Mouse (Mus musculus) left cerebral cortex, adult 2 months (tissue): ENCODE results near the gene Slc2a3. TPM values are rescaled to one million over a fixed set of nuclear protein-coding genes. Genes with fewer than 3 reads are reported as not detected.
A peak's percentile ranks its signal among the peaks of the same experiment; 100 is the strongest.

ENCODE experiments used
- DNase-seq, 2 experiments: peaks; one replicate each; pipeline ENCODE4 v3.0.0; 2021 to 2022; ENCODE audit warnings: low spot score in 2 of 2, mixed read lengths in 1 of 2; ENCODE audit errors: extremely low spot score in 1 of 2
- H3K27ac ChIP-seq: fragments of 200-600 bp; 2 replicates; pipeline ENCODE4 v1.8.1; 2022
- H3K4me3 ChIP-seq: fragments of 200-600 bp; 2 replicates; pipeline ENCODE4 v1.8.1; 2022
- CTCF ChIP-seq: fragments of 200-600 bp; IDR thresholded peaks from 2 replicates; pipeline ENCODE4 v1.8.1; 2022; ENCODE audit warnings: antibody characterized with exemption, mild to moderate bottlenecking, moderate library complexity
- intact Hi-C: fragments of 180-260 bp; cut with DNase I; formaldehyde crosslinking; loops from one replicate; pipeline ENCODE4 v1.15.1; 2025
- total RNA-seq, 2 experiments: library from RNA; stranded (reverse); gene quantifications; 2 replicates each; pipeline ENCODE4 v1.2.3; 2021

Gene Slc2a3
- total RNA-seq, 2 experiments from 2014 or later = 111 to 128 TPM

DNA sequence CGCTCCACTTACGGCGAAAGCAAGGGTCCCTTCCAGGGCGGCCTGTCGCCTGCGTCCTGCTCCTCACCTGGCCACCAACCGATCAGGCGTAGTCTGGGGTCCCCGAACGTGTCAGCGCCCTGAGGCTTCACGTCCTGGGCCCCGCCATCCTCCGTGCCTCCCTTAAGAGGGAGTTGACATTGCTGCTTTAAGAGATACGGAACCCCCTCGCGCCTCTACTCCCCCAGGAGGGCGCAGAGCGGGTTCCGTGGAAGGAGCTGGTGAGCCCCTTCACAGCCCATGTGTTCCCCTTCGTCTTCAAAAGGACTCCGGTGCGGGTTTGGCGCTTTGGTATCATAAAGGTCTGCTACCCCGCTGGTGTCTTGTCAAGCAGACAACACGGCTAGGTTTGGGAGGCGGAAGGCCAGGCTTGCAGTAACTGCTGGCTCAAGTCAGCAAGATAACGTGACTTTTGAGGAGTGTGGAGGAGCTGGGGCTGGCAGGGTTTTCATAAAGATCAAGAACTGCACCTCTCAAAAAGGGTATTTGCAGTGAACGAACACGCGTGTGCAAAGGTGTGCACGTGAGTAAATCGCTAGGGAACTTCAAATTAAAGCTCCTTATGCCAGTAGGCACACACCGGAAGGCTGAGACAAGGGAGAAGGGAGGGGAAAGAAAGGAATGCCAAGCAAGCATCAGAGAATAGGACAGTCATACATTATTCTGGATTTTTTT, 518 bp upstream of the Slc2a3 start:
- intact Hi-C loops = loop anchor here (2.0 to 5.0 kb wide), 3 partner anchors 37 to 119 kb away; no protein-coding TSS in a partner anchor
- DNase-seq = peak; percentile 39 to 54
- Histone ChIP-seq H3K27ac (peak overlapping the region; percentile 92), H3K4me3 (peak overlapping the region; percentile 55)
- no peak for TF ChIP-seq CTCF

DNA sequence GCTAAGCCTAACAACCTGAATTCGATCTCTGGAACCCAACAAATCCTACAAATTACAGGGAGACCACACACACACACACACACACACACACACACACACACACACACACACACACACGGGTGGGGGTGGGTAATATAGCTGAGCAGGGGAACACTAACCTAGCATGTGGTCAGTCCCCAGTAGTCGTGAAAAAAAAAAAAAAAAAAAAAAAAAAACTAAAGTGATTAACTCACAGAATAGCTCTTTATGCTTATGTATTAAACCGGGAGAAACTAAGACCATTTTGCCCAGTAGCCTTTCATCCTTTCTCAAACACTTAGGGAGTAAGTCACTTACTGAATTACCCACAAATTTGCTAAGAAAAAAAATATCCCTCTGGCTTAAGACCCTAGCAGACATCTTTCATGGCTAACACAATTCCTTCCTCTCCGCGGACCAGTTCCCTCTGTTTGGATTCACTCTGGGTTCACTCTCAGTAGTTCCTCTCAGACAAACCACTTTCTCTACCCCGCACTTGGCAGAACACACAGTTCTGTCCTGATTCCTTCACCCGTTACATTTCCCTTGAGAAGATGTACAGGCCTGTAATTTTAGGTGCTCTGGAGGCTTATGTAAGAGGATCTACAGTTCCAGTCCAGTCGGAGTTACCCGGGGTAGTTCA, 670 bp downstream of the Slc2a3 start:
- H3K27ac ChIP-seq = peak overlapping the region; percentile 92
- peak in 1 of 2 experiments; percentile 56 for DNase-seq
- intact Hi-C loops = loop anchor here (2.0 to 5.0 kb wide), 3 partner anchors 36 to 118 kb away; no protein-coding TSS in a partner anchor
- TF ChIP-seq CTCF = no peak
- H3K4me3 ChIP-seq = peak overlapping the region; percentile 55

DNA sequence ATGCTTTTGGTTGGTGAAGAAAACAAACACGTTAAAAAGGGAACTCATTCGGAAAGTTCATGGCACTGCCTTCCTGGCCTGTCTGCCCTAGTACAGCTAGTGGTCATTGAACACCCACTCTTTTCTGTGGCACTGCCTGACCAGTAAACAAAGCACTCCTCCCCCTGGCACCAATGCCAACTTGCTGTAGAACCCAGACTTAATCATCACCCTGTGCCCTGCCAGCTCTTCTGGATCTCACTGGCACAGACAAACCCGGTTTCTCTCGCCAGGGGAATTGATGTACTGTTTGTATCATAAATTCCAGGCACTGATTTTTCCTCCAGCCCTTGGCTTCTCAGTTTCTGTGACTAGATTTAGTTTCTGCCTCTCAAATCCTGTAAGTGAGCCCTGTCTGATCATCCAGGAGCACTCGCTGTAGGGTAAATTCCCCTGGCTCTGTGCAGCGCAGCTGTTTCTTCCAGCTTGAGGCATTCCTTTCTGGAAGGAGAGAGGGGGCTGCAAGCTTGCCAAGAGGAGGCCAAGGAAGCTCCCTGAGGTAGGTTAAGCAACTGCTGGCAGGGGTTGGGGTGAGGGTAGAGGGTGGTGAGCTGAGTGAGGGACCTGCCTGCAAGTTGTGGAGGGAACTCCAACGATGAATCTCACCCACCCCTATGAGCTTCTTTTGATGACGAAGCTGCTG, 6.0 kb downstream of the Slc2a3 start:
- peak overlapping the region; percentile 60; the same call in 1 of the 2 replicates for H3K27ac ChIP-seq
- H3K4me3 ChIP-seq = no peak overlapping the region
- DNase-seq = no peak
- TF ChIP-seq CTCF = no peak
- intact Hi-C loops = no loop called here

DNA sequence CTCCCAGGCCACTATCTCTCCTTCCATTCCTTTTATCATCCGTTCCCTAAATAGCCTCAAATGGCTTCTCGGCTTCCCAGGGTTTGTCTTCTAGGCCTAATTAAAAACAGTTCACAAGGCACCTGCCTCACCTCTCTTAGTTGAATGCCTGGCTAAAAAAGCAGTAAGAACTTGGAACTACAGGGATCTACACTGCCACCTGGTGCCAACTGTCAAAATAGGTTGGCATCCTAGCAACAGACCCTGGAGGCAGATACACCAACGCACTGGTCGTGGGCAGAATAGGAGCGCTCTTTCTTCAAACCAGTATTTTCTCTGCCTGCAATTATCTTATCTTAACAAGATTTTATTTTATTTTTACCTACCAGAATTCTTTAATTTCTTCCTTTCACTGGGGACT, 15.2 kb downstream of the Slc2a3 start:
- peak; percentile 81 for DNase-seq
- H3K4me3 ChIP-seq = no peak overlapping the region
- peak overlapping the region; percentile 70; the same call in 1 of the 2 replicates for H3K27ac ChIP-seq
- intact Hi-C loops = loop anchor here (1.0 to 2.0 kb wide), 2 partner anchors 46 to 117 kb away; no protein-coding TSS in a partner anchor
- peak; percentile 66 for TF ChIP-seq CTCF

DNA sequence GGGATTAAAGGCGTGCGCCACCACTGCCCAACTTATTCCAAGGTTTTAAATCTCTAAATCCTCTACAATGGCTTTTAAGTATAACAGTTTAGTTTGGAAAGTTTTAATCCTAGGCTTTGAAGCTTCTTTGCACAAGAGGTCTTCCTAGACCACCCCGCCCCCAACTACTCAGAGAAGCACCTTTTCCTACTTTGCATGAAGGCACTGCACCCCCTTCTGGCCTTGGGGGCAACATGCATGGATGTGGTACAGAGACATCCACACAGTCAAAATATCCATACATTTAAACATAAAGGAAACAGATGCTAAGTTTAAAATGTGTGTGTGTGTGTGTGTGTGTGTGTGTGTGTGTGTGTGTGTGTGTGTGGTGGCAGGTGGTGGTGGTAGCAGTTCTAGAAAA, 16.6 kb downstream of the Slc2a3 start:
- DNase-seq = no peak
- intact Hi-C loops = loop anchor here (2.0 kb wide), 2 partner anchors 20 to 124 kb away; no protein-coding TSS in a partner anchor
- TF ChIP-seq CTCF = peak; percentile 43
- Histone ChIP-seq H3K4me3 (no peak overlapping the region), H3K27ac (no peak overlapping the region)

DNA sequence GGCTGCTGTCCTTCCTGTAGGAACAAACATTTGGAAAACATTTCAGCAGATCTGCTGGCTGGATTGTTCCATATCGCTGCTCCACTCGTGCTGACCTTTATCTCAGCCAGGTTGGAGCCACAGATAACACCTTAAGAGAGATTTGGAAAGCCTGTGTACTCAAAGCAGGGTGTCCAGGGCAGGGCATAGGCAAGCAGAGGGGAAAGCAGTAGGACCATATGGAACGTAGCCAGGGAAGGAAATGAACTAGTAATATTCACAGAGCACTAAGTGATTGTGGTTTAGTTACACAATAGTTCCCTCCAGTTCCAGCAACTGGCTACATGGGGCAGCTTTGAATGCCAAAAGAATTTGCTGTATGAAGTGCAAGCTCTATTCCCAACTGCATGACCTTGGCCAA, 19.3 kb downstream of the Slc2a3 start:
- no peak for TF ChIP-seq CTCF
- Histone ChIP-seq H3K4me3 (no peak overlapping the region), H3K27ac (no peak overlapping the region)
- no peak for DNase-seq
- intact Hi-C loops = no loop called here

DNA sequence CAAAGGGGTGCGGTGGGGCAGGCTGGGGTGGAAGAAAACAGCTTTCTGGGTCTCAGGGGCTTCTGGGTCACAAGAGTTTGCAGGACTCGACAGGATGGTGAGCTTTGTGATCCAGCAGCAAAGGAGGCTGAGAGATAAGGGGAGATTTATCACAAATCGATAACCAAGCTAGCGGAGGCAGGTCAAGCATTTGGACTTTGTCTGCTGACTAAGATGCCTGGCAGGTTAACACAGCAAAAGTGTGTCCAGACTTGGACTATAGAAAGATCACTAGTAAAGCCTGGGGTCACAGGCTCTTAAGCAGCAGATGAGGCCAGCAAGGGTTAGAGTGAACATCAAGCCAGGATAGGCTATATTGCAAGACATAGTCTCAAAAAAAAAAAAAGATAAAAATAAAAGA, 20.3 kb downstream of the Slc2a3 start:
- Histone ChIP-seq H3K27ac (no peak overlapping the region), H3K4me3 (no peak overlapping the region)
- intact Hi-C loops = no loop called here
- DNase-seq = no peak
- TF ChIP-seq CTCF = no peak

DNA sequence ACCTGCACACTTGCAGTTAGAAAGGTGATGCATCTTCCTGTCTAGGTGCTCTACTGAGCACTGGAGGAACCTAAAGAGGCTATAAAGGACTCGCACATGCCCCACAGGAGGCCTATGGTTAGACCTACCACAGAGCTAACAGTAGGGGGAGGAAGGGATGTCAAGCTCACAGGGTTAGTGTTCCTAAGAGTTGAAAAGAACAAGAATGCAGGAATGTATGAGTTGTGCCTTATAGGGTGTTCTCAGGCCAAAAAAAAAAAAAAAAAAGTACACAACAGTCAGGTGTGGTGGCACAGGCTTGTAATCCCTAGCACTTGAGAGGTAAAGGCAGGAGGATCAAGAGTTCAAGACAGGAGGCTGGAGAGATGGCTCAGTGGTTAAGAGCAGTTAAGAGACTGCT, 21.5 kb downstream of the Slc2a3 start:
- no peak overlapping the region for H3K4me3 ChIP-seq
- no peak overlapping the region for H3K27ac ChIP-seq
- intact Hi-C loops = no loop called here
- DNase-seq = no peak
- no peak for TF ChIP-seq CTCF

DNA sequence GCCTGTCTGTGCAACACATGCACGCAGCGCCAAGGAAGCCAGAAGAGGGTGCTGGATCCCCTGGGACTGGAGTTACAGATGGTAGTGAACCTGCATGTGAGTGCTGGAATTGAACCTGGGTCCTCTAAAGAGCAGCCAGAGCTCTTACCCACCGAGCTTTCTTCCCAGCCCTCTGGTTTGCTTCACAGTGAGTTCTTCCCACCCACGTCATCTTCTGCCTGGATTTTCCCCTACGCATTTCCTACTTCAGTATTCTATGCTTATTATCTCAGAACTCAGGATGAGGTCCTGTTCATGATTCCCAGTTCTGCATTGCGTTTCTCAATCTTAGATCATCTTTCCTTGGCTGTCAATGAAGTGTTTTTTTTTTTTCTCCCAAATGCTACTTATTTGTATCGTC, 25.4 kb downstream of the Slc2a3 start:
- intact Hi-C loops = no loop called here
- no peak for TF ChIP-seq CTCF
- no peak for DNase-seq

DNA sequence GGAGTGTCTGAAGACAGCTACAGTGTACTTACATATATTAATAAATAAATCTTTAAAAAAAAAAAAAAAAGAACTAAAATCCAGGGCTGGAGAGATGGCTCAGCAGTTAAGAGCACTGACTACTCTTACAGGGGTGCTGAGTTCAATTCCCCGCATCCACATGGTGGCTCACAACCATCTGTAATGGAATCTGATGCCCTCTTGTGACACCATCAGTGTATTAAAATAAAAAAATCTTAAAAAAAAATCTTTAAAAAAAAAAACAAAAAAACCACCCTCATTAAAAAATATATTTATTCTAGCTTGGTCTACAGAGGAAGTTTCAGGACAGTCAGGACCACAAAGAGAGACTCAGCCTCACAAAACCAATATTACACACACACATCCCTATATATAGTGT, 27.1 kb downstream of the Slc2a3 start:
- H3K27ac ChIP-seq = no peak overlapping the region
- no peak for DNase-seq
- no peak overlapping the region for H3K4me3 ChIP-seq
- intact Hi-C loops = no loop called here
- TF ChIP-seq CTCF = no peak; the same call in 1 of the 2 replicates

More for the DNA sequence above, 25.4 kb downstream of the Slc2a3 start:
- Histone ChIP-seq H3K27ac (no peak overlapping the region), H3K4me3 (no peak overlapping the region)

DNA sequence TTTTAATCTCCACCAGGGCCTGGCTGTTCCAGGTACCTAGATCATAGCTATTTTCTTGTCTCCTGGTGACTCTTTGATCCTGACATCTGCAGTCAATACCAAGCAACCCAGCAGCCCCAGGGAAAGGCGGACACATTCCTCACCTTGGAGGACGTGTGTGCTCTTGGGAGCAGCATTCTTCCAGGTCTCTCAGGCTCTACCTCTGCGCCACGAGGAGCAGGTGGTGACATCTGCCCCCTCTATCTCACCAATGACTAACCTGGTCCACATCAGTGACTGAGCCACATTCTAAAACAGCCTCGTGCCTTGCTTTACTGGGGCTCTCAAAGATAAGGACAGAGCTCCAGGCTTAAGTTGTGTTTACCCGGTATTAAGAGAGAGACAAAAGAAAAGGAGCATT, 28.7 kb downstream of the Slc2a3 start:
- Histone ChIP-seq H3K4me3 (no peak overlapping the region), H3K27ac (no peak overlapping the region)
- intact Hi-C loops = no loop called here
- no peak for TF ChIP-seq CTCF
- DNase-seq = no peak

DNA sequence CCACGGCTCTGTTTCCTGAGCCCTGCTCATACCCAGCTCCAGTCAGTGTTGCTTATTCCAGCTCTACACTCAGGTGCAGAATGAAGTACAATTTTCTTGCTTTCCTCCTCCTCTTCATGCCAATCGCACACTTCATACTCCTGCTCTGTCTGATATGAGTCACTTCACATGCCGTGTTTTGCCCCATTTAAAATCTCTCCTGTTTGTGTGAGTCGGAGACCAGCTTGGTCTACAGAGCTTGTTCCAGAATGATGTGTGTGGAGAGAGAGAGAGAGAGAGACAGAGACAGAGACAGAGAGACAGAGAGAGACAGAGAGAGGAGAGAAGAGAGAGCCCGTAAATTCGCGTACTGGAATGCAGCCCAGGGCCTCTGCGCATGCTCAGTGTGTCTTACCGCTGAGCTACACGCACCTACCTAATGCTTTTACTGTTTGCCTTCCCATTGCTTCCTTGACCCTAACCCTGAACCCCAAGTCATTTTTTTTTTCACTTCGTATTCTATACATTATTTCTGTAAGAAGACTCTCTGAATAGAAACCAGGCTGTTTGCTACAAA, 30.6 kb downstream of the Slc2a3 start:
- intact Hi-C loops = no loop called here
- H3K4me3 ChIP-seq = no peak overlapping the region
- no peak for DNase-seq
- TF ChIP-seq CTCF = no peak
- peak overlapping the region; percentile 76 for H3K27ac ChIP-seq
